Mouse (Mus musculus) skeletal muscle tissue, postnatal 0 days (tissue): ENCODE data around the gene Gm17655. TPM values are rescaled to one million over a fixed set of nuclear protein-coding genes. Genes with fewer than 3 reads are reported as not detected.

Experiments used
- polyA plus RNA-seq: library from polyadenylated mRNA; unstranded; fragments of >200 nt; fragmentation: Nextera tagmentation; extraction: Ambion mirVana; gene quantifications from 2 replicates; pipeline ENCODE4 v1.2.1, GENCODE M21; 2015

The Gm17655 gene
- 1.2 and 1.3 TPM in 2 replicates for polyA plus RNA-seq

DNA sequence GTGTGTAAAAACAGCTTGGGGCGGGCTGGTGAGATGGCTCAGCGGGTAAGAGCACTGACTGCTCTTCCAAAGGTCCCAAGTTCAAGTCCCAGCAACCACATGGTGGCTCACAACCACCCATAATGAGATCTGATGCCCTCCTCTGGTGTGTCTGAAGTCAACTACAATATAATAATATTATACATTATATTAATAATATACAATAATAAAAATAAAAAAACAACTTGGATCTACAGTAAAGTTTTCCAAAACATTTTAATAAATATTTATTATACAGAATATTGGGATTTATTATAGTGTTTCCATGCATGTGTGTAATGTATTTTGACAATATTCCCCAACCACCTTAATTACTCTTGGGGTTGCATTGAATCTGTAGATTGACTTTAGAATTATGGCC, at the start of gene Gm17655:
Gene Gm17655, minus strand, starts transcription at position 101 of the 400 bp plus-strand sequence.

GRCm38 (mm10) chr5:110109991-110110441, 37.7 kb upstream of the Gm17655 start, which contains the start of gene Zfp605:
Gene Zfp605, plus strand, starts transcription at chr5:110110092.

GRCm38 (mm10) chr5:110107581-110108304, 35.4 kb upstream of the Gm17655 start, which contains the start of gene Gtpbp6:
Gene Gtpbp6, minus strand, starts transcription at chr5:110108197.

GRCm38 (mm10) chr5:110099656-110100580, 27.6 kb upstream of the Gm17655 start, which contains the start of gene Plcxd1:
Gene Plcxd1, plus strand, starts transcription at chr5:110099969.

DNA sequence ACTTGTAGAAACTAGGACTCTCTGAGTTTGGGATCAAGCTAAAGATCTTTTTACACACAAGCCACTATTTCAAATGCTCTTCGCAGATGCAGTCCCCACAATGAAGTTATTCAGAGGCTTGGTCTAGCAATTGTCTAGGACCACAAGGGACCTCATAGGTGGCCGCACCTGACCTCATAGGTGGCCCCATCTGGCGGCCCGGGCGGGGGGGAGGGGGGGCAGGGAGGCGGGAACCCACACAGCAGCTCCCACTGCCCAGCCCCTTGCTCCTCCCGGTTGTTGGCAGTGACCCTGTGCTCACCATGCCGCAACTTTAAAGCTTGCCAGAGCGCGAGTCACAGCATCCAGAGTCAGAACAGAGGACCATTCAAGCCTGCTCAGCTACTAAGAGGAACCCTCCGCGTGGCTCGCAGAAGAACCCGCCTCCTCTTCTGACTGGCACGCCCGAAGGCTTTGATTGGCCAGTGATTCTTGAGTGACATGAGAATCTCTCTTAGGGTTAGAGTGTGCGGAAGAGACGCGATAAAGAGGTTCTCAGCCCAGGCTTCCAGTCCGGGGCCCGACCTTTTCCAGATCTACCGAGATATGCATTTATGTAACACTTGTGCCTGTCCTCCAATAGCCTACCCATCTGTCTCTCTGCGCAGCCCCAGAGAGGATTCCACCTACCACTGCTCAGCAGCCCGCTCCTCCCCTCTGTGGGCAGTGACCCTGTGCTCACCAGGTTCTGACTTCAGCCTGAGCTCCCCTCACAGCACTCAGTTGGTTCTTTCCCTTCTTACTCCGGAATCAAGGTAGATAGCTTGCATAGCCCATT, 21.9 kb upstream of the Gm17655 start, which contains the start of gene Gm35315:
Gene Gm35315, minus strand, starts transcription at position 391 of the 817 bp plus-strand sequence.

Other genes starting within 250 kb of the Gm17655 start
- 0.33 and 0.36 TPM in 2 replicates for gene Gm15446, start 149.1 kb downstream of the Gm17655 start, polyA plus RNA-seq
- gene Zfp932, start 76.0 kb downstream of the Gm17655 start, polyA plus RNA-seq: 11.1 TPM in 2 replicates
- gene Gm35315, start 21.9 kb upstream of the Gm17655 start, polyA plus RNA-seq: 0.07 and 0.22 TPM in 2 replicates
- 0.41 and 0.63 TPM in 2 replicates for gene Plcxd1, start 27.5 kb upstream of the Gm17655 start, polyA plus RNA-seq
- 16.2 and 18.0 TPM in 2 replicates for gene Gtpbp6, start 35.7 kb upstream of the Gm17655 start, polyA plus RNA-seq
- 1.5 and 2.1 TPM in 2 replicates for gene Zfp605, start 37.6 kb upstream of the Gm17655 start, polyA plus RNA-seq
- gene Chfr, start 63.3 kb upstream of the Gm17655 start, polyA plus RNA-seq: 16.7 and 16.9 TPM in 2 replicates
- 12.1 and 13.1 TPM in 2 replicates for gene Golga3, start 104.2 kb upstream of the Gm17655 start, polyA plus RNA-seq
- 14.5 and 15.8 TPM in 2 replicates for gene Ankle2, start 158.5 kb upstream of the Gm17655 start, polyA plus RNA-seq
- gene Pgam5, start 197.4 kb upstream of the Gm17655 start, polyA plus RNA-seq: 29.3 and 29.9 TPM in 2 replicates
- gene Pxmp2, start 213.7 kb upstream of the Gm17655 start, polyA plus RNA-seq: 31.1 and 31.2 TPM in 2 replicates
- 3.4 and 3.5 TPM in 2 replicates for gene Pole, start 213.8 kb upstream of the Gm17655 start, polyA plus RNA-seq